Mouse (Mus musculus): ENCODE data around the gene Vmn1r9.
"Not testable (repeated sequence)": the region's sequence is repeated elsewhere in the genome, so short reads cannot be mapped to it uniquely, and the experiment has no call there.

The Vmn1r9 gene

GRCm38 (mm10) chr6:57066487-57066886, at the start of gene Vmn1r9:
Gene Vmn1r9, plus strand, starts transcription at chr6:57066787.
- DNase-seq (ENCODE audit: low spot score), result no peak

GRCm38 (mm10) chr6:57025224-57025623, 41.4 kb upstream of the Vmn1r9 start, which contains the start of gene Vmn1r7:
Gene Vmn1r7, minus strand, starts transcription at chr6:57025324.
- DNase-seq (ENCODE audit: low spot score), result not testable (repeated sequence)

- no peak for DNase-seq (ENCODE audit: low spot score)
These were observed 34.6 kb upstream of the Vmn1r9 start, which contains the start of gene Vmn1r8 for GRCm38 (mm10) chr6:57031984-57032383. Gene Vmn1r8, plus strand, starts transcription at chr6:57032284.

- no peak for DNase-seq (ENCODE audit: low spot score)
These were observed 31.9 kb upstream of the Vmn1r9 start for GRCm38 (mm10) chr6:57034674-57035073.

GRCm38 (mm10) chr6:57063730-57064129, 2.9 kb upstream of the Vmn1r9 start:
- no peak for DNase-seq (ENCODE audit: low spot score)

GRCm38 (mm10) chr6:57106358-57106757, 39.8 kb downstream of the Vmn1r9 start:
- peak; percentile 12 for DNase-seq (ENCODE audit: low spot score)

GRCm38 (mm10) chr6:57109154-57109553, 42.6 kb downstream of the Vmn1r9 start, which contains the start of gene Vmn1r10:
Gene Vmn1r10, plus strand, starts transcription at chr6:57109454.
- DNase-seq (ENCODE audit: low spot score), result no peak

All from embryo, embryonic 10 days (tissue).